Mouse (Mus musculus): ENCODE measurements around the gene Bax.

Bax gene

DNA sequence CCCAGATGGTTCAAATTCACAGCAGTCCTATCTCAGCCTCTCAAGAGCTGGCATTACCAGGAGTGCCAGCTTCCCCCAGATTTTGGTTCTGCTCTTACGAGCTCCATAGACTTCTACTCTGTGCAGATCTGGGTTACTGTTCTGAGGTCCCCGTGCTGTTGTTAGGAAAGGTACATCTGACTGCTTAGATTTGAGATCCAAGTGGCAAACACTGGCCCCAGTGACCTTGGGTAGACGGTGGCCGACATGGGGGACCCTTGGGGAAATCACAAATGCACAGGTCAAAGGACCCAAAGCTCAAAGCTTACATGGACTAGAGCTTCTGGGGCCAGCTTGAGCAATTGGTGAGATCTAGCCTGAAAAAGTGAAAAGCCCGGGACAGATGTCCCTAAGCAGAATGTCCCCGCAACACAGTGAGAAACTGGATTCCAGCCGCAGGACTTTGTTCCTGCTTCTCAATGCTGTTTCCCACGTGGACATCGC is 9.9 kb downstream of the Bax start:
- peak in 1 of 2 experiments; percentile 22 for DNase-seq (ENCODE audit: low spot score in 2 of 2)

DNA sequence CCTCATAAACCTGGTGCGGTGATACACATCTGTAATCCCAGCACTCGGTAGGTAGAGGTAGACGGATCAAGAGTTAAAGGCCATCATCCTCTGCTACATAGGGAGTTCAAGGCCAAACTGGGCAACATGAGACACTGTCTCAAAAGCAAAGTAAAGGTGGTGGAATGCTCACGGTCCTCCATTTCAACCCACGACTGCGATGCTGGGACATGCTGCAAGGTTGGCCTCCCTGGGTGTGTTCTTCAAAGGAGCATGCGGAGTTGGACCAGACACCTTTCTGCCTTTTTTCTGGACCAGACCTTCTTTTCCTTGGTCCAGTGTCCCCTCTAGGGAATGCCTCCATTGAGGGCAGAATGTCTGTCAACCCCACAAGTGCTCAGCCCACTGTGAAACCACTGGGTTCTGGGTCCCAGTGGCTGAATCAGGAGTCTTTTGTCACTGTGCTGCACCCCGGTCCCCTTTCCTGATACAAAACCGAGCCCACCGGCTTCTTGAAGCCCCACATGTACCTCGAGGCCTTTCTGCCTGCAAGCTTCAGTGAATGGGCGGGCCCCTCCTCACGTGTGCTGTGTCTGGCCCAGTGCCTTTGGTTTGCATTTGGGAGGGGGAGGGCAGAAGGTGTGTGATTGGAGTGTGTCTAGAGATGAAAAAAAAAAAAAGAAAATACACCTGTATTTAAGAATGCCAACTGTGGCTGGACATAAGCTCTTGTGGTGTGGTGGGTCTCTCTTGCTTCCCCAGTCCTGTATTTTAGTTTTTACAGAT is 10.6 kb downstream of the Bax start:
- DNase-seq (ENCODE audit: low spot score in 2 of 2): peak in 1 of 2 experiments; percentile 18

DNA sequence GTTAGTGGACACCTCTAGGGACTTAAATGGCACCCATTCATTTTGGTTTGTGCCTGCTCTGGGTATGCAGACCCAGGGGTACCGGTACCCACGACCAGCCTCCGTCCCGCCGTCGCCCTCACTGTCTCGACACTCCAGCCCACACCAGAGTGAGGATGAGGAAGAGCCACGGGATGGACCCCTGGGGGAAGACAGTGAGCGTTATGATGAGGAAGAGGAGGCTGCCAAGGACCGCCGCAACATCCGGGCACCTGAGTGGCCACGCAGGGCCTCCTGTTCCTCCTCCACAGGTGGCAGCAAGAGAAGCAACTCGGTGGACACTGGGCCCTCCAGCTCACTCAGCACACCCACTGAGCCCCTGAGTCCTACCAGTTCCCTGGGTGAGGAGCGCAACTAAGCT is 11.7 kb downstream of the Bax start:
- DNase-seq (ENCODE audit: low spot score in 2 of 2): peak in 1 of 2 experiments; percentile 17

DNA sequence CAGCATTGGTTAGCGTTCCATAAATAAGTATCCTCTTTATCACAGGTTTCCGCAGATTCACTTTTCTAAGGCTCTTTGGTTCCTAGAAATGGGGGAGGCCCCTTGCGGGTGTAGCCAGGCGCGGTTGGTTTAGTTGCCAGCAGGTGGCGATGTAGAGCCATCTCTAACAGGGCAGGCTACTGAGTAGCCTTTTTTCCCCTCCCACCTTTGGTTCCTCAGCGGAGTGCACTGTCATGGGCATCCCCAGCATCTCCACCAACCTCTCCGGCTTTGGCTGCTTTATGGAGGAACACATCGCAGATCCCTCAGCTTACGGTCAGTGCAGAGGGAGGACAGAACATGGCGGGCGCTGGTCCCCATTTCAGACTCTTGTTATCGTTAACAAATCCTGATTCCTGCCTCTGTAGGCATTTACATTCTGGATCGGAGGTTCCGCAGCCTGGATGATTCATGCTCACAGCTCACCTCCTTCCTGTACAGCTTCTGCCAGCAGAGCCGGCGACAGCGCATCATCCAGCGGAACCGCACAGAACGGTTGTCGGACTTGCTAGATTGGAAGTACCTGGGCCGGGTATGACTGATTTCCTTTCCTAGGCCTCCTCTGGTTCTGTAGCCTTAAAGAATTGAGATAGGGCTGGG is 15.2 kb downstream of the Bax start:
- DNase-seq (ENCODE audit: low spot score in 2 of 2): peak; percentile 71 to 89

DNA sequence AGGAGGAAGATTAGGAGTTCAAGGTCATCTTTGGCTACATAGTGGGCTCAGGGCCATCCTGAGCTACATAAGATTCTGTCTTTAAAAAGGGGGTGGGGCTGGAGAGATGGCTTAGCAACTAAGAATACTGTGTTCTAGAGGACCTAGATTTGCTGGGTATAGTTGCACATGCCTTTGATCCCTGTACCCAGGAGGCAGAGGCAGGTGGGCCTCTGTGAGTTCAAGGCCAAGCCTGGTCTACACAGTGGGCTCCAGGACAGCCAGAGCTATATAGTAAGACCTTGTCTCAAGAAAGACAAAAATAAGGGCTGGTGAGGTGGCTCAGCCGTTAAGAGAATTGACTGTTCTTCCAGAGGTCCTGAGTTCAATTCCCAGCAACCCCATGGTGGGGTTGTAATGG is 16.7 kb downstream of the Bax start:
- no peak for DNase-seq (ENCODE audit: low spot score in 2 of 2)

DNA sequence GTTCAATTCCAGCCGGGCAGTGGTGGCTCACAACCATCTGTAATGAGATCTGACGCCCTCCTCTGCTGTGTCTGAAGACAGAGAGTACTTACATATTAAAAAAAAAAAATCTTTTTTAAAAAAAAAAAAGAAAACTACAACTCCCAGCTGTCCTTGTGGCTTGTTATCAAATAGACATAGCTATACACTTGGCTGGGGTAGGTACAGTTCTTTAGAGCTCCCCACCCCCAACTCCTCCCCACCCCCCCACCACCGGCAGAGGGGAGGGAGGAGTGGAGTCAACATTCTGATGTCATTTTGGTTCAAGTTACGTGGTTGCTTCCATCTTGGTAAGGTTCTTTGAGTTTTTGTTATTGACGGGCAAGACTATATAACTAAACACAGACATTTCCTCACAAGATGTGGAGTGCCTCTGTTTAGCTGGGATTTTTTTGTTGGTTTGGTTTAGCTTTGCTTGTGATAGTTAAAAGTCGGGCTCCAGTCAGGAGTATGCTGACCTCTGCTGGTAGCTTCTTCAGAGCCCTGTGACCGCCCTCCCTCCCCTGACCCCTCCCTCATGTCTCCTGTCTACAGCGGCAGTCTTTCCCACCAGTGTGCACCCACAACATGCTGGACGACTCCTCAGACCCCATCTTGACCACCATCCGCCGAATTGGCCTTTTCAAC is 19.2 kb downstream of the Bax start:
- DNase-seq (ENCODE audit: low spot score in 2 of 2): no peak

DNA sequence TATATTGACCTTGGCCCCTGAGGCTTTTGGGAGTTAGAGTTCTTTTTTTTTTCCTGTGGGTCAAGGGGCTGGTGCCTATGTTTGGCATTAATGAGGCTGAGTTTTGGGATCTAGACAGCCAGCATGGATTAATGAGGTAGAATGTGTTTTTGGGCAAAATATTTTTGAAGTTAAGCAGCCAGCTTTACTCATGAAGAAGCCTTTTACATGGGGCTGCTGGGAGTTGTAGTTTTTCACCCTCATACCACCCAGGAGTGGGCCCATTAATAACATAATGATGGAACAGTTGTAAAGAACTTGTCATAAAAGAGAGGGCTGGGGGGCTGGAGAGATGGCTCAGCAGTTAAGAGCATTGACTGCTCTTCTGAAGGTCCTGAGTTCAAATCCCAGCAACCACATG is 20.1 kb downstream of the Bax start:
- no peak for DNase-seq (ENCODE audit: low spot score in 2 of 2)

DNA sequence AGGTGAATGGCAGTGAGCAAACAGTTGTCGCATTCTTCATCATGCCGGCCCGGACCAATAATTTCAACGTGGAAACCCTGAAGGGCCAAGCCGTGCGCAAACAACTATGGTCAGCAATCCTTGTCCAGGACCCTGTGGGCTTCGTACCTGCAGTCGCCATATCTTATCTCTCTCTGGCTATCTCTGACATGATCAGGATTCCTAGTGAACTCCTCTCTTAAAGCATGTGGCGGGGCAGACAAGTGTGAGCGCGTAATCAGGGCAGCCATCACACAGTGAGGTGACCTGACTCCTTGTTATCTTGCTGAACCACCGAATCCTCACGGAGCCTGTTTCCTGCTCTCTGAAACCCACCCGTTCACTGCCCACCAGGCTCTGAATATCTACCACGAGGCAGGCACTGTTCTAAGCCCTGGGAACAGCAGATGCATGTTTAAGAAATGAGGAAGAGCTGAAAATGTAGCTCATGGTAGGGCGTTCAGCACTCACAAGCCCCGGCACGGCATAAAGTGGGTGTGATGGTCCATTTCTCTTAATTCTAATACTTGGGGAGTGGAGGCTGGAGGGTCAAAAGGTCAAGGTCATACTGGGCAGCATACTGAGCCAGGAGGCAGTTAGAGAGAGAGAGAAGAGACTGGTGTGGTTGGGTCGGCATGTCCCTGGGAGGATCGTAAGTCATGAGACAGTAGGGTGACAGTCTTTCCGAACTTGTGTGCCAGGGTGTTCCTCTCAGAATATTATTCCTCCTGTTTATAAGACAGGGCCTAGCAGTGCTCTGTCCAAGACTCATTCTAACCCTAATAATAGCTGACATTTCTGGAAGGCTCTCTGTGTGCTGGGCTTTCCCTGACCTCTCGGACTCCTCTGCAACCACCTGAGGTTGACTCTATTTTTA is 22.9 kb downstream of the Bax start:
- no peak for DNase-seq (ENCODE audit: low spot score in 2 of 2)

DNA sequence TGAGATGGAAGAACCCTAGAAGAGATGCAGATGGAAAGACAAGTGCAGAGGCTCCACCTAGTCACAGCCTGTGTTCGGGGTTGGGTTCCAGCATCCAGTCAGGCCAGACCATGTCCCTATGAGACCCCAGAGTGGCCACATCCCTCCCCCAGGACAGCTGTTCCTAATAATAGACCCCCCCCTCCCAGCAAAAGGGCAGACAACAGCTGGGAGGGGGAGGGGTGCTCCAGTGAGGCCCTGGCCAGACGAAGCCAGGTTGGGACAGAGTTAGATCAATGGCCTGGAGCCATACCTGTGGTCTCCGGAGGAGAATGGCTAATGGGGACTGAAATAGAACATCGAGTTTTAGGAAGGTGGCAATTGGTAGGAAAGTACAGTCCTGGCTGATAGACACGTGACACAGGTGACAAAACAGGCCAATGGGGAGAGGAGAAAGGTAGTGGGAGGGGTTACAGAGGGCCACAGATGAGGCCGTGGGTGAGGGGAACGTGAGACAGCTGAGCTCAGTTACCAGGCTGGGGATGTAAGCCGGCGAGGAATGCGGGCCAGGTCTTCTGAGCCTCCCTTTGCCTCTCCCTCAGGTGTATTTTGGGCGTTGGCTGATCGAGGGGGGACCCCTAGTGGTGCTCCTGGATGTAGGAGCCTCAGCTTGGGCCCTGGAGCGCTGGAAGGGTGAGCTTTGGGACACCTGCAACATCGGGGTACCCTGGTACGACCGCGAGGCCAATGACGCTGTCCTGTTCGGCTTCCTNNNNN is 29.0 kb downstream of the Bax start, which contains the start of gene Ruvbl2:
Gene Ruvbl2, minus strand, starts transcription at position 576 of the 756 bp plus-strand sequence.
- DNase-seq (ENCODE audit: low spot score in 2 of 2): no peak

DNA sequence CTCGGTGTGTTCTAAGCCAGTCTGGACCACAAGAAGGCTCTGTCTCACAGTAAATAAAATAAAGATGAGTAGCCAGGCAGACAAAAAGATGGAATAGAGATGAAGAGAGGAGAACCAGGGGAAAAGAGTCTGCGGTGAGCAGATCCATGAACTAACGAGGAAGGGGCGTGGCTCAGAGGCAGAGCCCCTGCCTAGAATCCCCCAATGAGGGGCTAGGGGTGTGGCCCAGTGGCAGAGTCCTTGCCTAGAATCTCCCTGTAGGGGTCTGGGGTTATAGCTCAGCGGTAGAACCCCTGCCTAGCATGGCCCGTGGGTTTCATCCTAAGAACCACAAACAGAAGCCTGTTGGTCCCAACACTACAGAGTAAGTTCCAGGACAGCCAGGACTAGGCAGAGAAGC is 29.7 kb downstream of the Bax start:
- no peak for DNase-seq (ENCODE audit: low spot score in 2 of 2)

DNA sequence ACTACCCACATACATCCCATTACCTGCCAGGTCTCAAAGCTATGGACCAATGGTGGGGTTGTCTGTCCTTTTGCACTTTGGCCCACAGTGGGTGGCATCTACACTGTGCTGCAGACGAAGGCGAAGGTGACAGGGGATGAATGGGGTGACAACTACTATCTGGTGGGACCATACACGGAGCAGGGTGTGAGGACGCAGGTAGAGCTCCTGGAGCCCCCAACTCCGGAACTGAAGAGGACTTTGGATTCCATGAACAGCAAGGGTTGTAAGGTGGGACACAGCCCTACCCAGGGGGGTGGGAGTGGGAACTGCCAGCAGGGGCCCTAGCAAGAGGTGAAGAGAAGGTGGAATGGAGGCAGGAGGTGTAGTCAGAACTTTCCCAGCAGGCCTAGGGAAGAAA is 30.3 kb downstream of the Bax start:
- DNase-seq (ENCODE audit: low spot score in 2 of 2): no peak

DNA sequence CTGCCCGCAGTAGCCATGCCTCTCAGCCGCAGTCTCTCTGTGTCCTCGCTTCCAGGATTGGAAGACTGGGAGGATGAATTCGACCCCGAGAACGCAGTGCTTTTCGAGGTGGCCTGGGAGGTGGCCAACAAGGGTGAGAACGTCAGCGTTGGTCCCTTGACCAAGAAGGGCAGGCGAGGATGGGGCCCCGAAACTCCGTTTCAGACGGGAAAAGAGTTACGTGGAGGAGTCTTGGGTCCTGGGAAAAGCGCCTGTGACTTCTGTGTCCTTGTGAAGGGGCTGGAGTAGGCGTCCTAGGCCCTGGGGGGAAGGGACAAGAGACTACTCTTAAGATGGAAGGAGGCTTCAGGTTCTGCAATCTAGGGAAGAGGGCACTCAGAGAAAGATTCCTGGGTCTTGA is 31.7 kb downstream of the Bax start:
- no peak for DNase-seq (ENCODE audit: low spot score in 2 of 2)

DNA sequence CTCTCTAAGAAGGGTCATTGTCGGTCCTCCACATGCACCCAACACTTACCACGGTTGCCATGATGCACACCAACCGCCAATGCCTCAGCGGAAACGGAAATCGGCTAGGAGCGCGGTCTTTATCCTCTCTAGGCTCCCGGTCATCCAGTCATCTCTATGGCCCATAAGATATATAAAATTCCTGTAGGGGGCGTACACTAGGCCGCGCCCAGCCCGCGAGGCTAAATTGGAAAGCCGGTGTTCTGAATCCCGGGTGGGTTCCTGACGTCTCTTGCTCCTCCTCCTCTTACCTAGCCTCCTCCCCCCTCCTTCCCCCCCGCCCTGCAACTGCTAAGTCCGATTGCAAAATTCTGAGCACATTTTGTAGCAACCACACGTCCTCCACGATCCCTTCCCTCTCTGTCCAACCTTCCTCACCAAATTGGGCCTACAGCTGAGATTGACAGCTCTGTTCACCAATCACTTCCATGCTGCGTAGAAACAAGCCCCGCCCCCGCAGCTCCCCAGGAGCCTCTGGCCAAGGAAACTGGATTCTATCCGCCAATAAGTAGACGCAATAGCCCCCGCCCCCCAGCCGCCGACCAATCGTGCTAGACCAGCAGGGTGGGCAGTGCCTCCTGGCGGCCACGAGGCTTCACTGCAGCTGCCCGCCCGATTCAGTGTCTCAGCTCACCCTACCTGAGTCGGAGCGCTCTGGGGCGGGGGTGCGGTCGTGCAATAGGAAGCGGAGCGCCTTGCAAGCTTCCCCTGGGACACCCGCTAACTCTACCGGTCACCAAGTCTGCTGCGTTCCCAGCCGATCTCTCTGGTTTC is 32.3 kb downstream of the Bax start, which contains the start of gene Gys1:
Gene Gys1, plus strand, starts transcription at position 642 of the 813 bp plus-strand sequence.
- peak; percentile 100 for DNase-seq (ENCODE audit: low spot score in 2 of 2)

DNA sequence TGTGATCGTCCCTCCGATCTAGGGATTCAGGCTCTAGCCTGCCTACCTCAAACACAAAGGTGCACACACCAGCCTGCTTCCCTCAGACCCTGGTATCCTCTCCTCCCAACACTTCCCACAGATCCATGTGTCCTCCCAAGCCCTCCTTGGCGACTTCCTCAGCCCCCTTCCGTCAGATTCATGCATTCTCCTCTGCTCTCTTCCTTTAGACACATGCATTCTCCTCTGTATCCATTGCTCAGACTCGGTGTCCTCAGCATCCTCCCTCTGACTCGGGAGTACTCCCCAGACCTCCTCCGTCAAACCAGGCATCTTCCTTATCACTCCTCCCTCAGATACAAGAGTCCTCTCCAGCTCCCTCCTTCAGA is 32.9 kb downstream of the Bax start:
- no peak for DNase-seq (ENCODE audit: low spot score in 2 of 2)

DNA sequence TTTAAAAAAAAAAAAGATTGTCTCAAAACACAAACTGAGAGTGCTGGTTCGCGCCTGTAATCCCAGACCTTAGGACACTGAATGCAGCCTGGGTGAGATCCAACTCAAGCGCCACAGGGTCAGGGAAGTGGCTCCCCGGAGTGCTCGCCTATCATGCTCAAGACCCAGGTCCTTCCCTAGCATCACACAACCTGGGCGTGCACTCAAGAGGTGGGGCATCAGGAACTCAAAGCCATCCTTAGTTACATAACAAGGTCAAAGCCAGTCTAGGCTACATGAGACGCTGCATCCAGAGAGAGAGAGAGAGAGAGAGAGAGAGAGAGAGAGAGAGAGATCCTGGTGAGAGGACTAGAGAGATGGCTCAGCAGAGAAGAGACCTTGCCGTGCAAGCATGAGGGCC is 40.1 kb downstream of the Bax start:
- DNase-seq (ENCODE audit: low spot score in 2 of 2): no peak

DNA sequence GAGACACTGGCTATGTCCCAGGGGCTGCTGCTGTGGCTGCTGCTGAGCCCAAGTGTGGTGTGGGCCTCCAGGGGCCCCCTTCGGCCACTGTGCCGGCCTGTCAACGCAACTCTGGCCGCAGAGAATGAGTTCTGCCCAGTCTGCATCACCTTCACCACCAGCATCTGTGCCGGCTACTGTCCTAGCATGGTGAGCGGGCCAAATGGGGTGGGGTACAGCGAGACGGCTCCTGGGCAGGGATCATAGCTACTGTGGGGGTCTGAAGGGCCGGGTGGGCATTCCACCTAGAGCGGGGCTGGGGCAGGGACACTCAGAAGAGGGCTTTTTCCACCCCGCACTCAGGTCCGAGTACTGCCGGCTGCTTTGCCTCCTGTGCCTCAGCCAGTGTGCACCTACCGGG is 45.5 kb downstream of the Bax start:
- peak in 1 of 2 experiments; percentile 58 for DNase-seq (ENCODE audit: low spot score in 2 of 2)

DNA sequence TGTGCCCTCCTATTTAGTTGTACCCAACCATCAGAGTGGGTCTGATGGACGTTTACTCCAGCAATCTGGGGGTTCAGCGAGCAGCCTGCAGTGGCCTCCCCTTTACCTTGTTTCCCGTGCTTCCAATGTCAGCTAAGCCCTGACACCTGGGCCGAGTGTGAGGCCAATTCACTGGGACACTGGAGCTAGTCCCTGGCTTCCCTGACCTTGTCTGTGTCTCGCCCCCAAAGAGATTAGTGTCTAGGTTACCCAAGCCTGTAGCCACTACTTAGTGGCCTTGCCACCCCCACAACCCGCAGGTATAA is 46.1 kb downstream of the Bax start, which contains the start of gene Lhb:
Gene Lhb, plus strand, starts transcription at position 206 of the 305 bp plus-strand sequence.
- DNase-seq (ENCODE audit: low spot score in 2 of 2): peak in 1 of 2 experiments; percentile 49

DNA sequence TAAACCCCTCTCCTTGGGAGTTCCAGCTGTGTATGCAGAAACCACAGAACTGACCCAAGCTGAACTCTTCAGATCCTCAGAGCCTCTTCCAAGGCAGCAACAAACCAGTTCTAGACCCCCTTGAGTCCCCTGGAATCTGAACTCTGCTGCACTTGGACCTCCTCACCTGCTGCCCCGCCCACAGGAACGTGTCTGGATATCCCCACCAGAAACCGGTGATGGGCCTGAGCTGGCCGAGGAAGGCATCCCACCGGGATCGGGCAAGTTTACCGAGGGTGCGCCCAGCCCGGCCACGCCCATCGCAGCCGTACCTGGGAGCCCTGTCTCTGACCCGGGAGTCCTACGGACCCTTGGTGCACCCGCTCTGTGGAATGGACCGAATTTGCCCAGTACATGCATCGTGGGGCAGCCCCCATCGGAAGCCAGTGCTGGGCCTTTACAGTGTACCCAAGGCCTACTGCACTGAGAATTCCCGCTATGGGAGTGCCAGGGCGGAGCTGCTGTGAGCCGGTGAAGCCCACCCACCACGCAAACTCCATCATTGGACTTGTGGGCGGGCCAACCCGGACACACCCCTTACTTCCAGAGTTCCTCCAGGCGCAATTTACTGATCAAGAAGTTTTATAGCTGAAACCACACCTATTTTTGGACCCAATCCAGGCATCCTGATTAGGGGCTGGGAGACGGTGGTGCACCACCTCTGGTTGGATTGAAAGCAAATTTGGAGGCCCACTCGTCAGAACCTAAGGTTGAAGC is 46.7 kb downstream of the Bax start:
- DNase-seq (ENCODE audit: low spot score in 2 of 2): no peak

DNA sequence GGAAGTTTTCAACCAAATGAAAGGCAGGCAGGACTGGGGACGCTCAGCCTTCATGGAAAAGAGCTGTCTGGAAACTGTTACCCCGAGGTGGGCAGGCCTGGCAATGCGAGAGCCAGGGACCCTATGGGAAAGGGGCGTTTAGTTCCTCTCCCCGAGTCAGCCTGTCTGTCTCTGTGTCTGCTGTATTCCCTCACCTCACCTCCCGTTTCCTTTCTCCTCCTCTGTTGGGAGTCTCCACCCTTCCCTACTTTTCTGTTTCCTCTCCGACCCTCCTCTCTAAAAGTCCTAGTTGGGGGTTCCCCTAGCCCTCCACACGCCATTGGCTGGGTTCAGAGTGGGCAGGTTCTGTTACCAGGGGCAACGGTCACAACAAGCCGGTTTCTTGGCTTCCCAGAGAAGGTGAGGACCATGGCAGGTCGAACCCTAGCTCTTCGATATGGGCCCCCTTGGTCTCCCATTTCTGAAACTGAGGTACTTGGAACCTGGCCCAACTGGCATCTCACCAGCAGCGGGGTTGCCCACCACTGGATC is 48.7 kb downstream of the Bax start:
- DNase-seq (ENCODE audit: low spot score in 2 of 2): peak in 1 of 2 experiments; percentile 50
